Mouse (Mus musculus): ENCODE data around the gene Tnfrsf25. TPM values are rescaled to one million over a fixed set of nuclear protein-coding genes. Genes with fewer than 3 reads are reported as not detected.

Tnfrsf25 gene
- polyA plus RNA-seq, 1 experiment from 2014 or later: 1.5 TPM

- no peak for ATAC-seq
- H3K27ac ChIP-seq (ENCODE audit: low read length): no peak overlapping the region
- H3K36me3 ChIP-seq (ENCODE audit: control insufficient read depth, insufficient read depth): no peaks in the 10 kb centered on the region
- 87% methylated on average over 9 of the region's 9 CpGs for WGBS
- no peaks in the 10 kb centered on the region for H3K9me3 ChIP-seq (ENCODE audit: control insufficient read depth, low read length)
- H3K4me2 ChIP-seq (ENCODE audit: low read length): no peak overlapping the region
- no peak overlapping the region for H3K4me3 ChIP-seq (replicated peaks; ENCODE audit: low read length)
- no peaks in the 10 kb centered on the region; the same call in 1 of the 2 replicates for H3K4me1 ChIP-seq (replicated peaks; ENCODE audit: control insufficient read depth, insufficient read depth, low read length)
- no peak overlapping the region for H3K9ac ChIP-seq (replicated peaks; ENCODE audit: low read depth, low read length)
- H3K27me3 ChIP-seq (replicated peaks; ENCODE audit: control insufficient read depth, insufficient read depth, low read length): no peaks in the 10 kb centered on the region
These were observed 38.5 kb upstream of the Tnfrsf25 start for GRCm38 (mm10) chr4:152077191-152077590.

GRCm38 (mm10) chr4:152078105-152078530, 37.6 kb upstream of the Tnfrsf25 start:
- Histone ChIP-seq H3K4me2 (ENCODE audit: low read length) (no peak overlapping the region), H3K27ac (ENCODE audit: low read length) (no peak overlapping the region), H3K27me3 (replicated peaks; ENCODE audit: control insufficient read depth, insufficient read depth, low read length) (no peaks in the 10 kb centered on the region), H3K9ac (replicated peaks; ENCODE audit: low read depth, low read length) (no peak overlapping the region), H3K36me3 (ENCODE audit: control insufficient read depth, insufficient read depth) (no peaks in the 10 kb centered on the region), H3K4me1 (replicated peaks; ENCODE audit: control insufficient read depth, insufficient read depth, low read length) (no peaks in the 10 kb centered on the region), H3K9me3 (ENCODE audit: control insufficient read depth, low read length) (no peaks in the 10 kb centered on the region), H3K4me3 (replicated peaks; ENCODE audit: low read length) (no peak overlapping the region)
- ATAC-seq: no peak
- WGBS: 94% methylated on average over 10 of the region's 10 CpGs

- Histone ChIP-seq H3K4me3 (replicated peaks; ENCODE audit: low read length) (no peak overlapping the region), H3K9me3 (ENCODE audit: control insufficient read depth, low read length) (no peaks in the 10 kb centered on the region), H3K36me3 (ENCODE audit: control insufficient read depth, insufficient read depth) (no peaks in the 10 kb centered on the region), H3K27ac (ENCODE audit: low read length) (no peak overlapping the region), H3K9ac (replicated peaks; ENCODE audit: low read depth, low read length) (no peak overlapping the region), H3K27me3 (replicated peaks; ENCODE audit: control insufficient read depth, insufficient read depth, low read length) (no peaks in the 10 kb centered on the region), H3K4me2 (ENCODE audit: low read length) (no peak overlapping the region), H3K4me1 (replicated peaks; ENCODE audit: control insufficient read depth, insufficient read depth, low read length) (no peaks in the 10 kb centered on the region)
- no peak for ATAC-seq
- 86% methylated on average over 3 of the region's 3 CpGs for WGBS
These were observed 36.5 kb upstream of the Tnfrsf25 start for GRCm38 (mm10) chr4:152079261-152079660.

GRCm38 (mm10) chr4:152079931-152080330, 35.8 kb upstream of the Tnfrsf25 start:
- WGBS: 75% methylated on average over 7 of the region's 7 CpGs
- Histone ChIP-seq H3K36me3 (ENCODE audit: control insufficient read depth, insufficient read depth) (no peaks in the 10 kb centered on the region), H3K27me3 (replicated peaks; ENCODE audit: control insufficient read depth, insufficient read depth, low read length) (no peaks in the 10 kb centered on the region), H3K9ac (replicated peaks; ENCODE audit: low read depth, low read length) (no peak overlapping the region), H3K4me2 (ENCODE audit: low read length) (no peak overlapping the region), H3K4me1 (replicated peaks; ENCODE audit: control insufficient read depth, insufficient read depth, low read length) (no peaks in the 10 kb centered on the region), H3K27ac (ENCODE audit: low read length) (no peak overlapping the region), H3K9me3 (ENCODE audit: control insufficient read depth, low read length) (no peaks in the 10 kb centered on the region), H3K4me3 (replicated peaks; ENCODE audit: low read length) (no peak overlapping the region)
- no peak for ATAC-seq

- Histone ChIP-seq H3K36me3 (ENCODE audit: control insufficient read depth, insufficient read depth) (no peaks in the 10 kb centered on the region), H3K4me3 (replicated peaks; ENCODE audit: low read length) (no peak overlapping the region), H3K4me2 (ENCODE audit: low read length) (no peak overlapping the region), H3K9ac (replicated peaks; ENCODE audit: low read depth, low read length) (no peak overlapping the region), H3K27ac (ENCODE audit: low read length) (no peak overlapping the region), H3K27me3 (replicated peaks; ENCODE audit: control insufficient read depth, insufficient read depth, low read length) (no peaks in the 10 kb centered on the region), H3K4me1 (replicated peaks; ENCODE audit: control insufficient read depth, insufficient read depth, low read length) (peaks cover 22% of the 10 kb centered on the region), H3K9me3 (ENCODE audit: control insufficient read depth, low read length) (no peaks in the 10 kb centered on the region)
- no peak for ATAC-seq
- 50% methylated on average over 7 of the region's 7 CpGs for WGBS
These were observed 32.0 kb upstream of the Tnfrsf25 start for GRCm38 (mm10) chr4:152083611-152084220.

GRCm38 (mm10) chr4:152084616-152085015, 31.1 kb upstream of the Tnfrsf25 start:
- H3K9me3 ChIP-seq (ENCODE audit: control insufficient read depth, low read length): no peaks in the 10 kb centered on the region
- H3K9ac ChIP-seq (replicated peaks; ENCODE audit: low read depth, low read length): no peak overlapping the region
- no peak overlapping the region for H3K4me3 ChIP-seq (replicated peaks; ENCODE audit: low read length)
- 94% methylated on average over 7 of the region's 7 CpGs for WGBS
- no peak overlapping the region for H3K4me2 ChIP-seq (ENCODE audit: low read length)
- H3K27me3 ChIP-seq (replicated peaks; ENCODE audit: control insufficient read depth, insufficient read depth, low read length): no peaks in the 10 kb centered on the region
- peaks cover 25% of the 10 kb centered on the region for H3K4me1 ChIP-seq (replicated peaks; ENCODE audit: control insufficient read depth, insufficient read depth, low read length)
- H3K36me3 ChIP-seq (ENCODE audit: control insufficient read depth, insufficient read depth): no peaks in the 10 kb centered on the region
- ATAC-seq: no peak
- no peak overlapping the region for H3K27ac ChIP-seq (ENCODE audit: low read length)

- under 1% methylated on average over 48 of the region's 92 CpGs for WGBS
- H3K27me3 ChIP-seq (replicated peaks; ENCODE audit: control insufficient read depth, insufficient read depth, low read length): no peaks in the 10 kb centered on the region
- peak overlapping the region; percentile 89 for H3K4me2 ChIP-seq (ENCODE audit: low read length)
- H3K4me3 ChIP-seq (replicated peaks; ENCODE audit: low read length): peak overlapping the region; percentile 78
- H3K9me3 ChIP-seq (ENCODE audit: control insufficient read depth, low read length): no peaks in the 10 kb centered on the region
- no peak overlapping the region for H3K27ac ChIP-seq (ENCODE audit: low read length)
- peak; percentile 70 for ATAC-seq
- H3K9ac ChIP-seq (replicated peaks; ENCODE audit: low read depth, low read length): peak overlapping the region; percentile 83
- peaks cover 25% of the 10 kb centered on the region for H3K4me1 ChIP-seq (replicated peaks; ENCODE audit: control insufficient read depth, insufficient read depth, low read length)
- H3K36me3 ChIP-seq (ENCODE audit: control insufficient read depth, insufficient read depth): no peaks in the 10 kb centered on the region
These were observed 29.1 kb upstream of the Tnfrsf25 start for GRCm38 (mm10) chr4:152086505-152087210.

- no peaks in the 10 kb centered on the region for H3K36me3 ChIP-seq (ENCODE audit: control insufficient read depth, insufficient read depth)
- H3K4me3 ChIP-seq (replicated peaks; ENCODE audit: low read length): peak overlapping the region; percentile 78
- H3K4me1 ChIP-seq (replicated peaks; ENCODE audit: control insufficient read depth, insufficient read depth, low read length): peaks cover 25% of the 10 kb centered on the region
- H3K27me3 ChIP-seq (replicated peaks; ENCODE audit: control insufficient read depth, insufficient read depth, low read length): no peaks in the 10 kb centered on the region
- peak overlapping the region; percentile 83 for H3K9ac ChIP-seq (replicated peaks; ENCODE audit: low read depth, low read length)
- ATAC-seq: 0 out of 2 replicates have a peak, but pooled peaks have one; percentile 6
- H3K9me3 ChIP-seq (ENCODE audit: control insufficient read depth, low read length): no peaks in the 10 kb centered on the region
- H3K27ac ChIP-seq (ENCODE audit: low read length): no peak overlapping the region
- WGBS: 6% methylated on average over 12 of the region's 12 CpGs
- H3K4me2 ChIP-seq (ENCODE audit: low read length): peak overlapping the region; percentile 89
These were observed 28.3 kb upstream of the Tnfrsf25 start for GRCm38 (mm10) chr4:152087211-152088081.

- Histone ChIP-seq H3K4me2 (ENCODE audit: low read length) (peak overlapping the region; percentile 89), H3K9ac (replicated peaks; ENCODE audit: low read depth, low read length) (no peak overlapping the region), H3K4me1 (replicated peaks; ENCODE audit: control insufficient read depth, insufficient read depth, low read length) (peaks cover 28% of the 10 kb centered on the region), H3K9me3 (ENCODE audit: control insufficient read depth, low read length) (no peaks in the 10 kb centered on the region), H3K27me3 (replicated peaks; ENCODE audit: control insufficient read depth, insufficient read depth, low read length) (no peaks in the 10 kb centered on the region), H3K4me3 (replicated peaks; ENCODE audit: low read length) (no peak overlapping the region), H3K27ac (ENCODE audit: low read length) (no peak overlapping the region), H3K36me3 (ENCODE audit: control insufficient read depth, insufficient read depth) (no peaks in the 10 kb centered on the region)
- 19% methylated on average over 4 of the region's 4 CpGs for WGBS
- 0 out of 2 replicates have a peak, but pooled peaks have one; percentile 23 for ATAC-seq
These were observed 27.6 kb upstream of the Tnfrsf25 start for GRCm38 (mm10) chr4:152088133-152088532.

All from forebrain, embryonic 16.5 days (tissue).